Mouse (Mus musculus): Measurements from ENCODE around the gene Polr3gl.

- no peak for TF ChIP-seq EP300 (IDR thresholded peaks at IDR 0.05; ENCODE audit: low read depth)
- no peak for TF ChIP-seq CTCF (IDR thresholded peaks at IDR 0.05; ENCODE audit: low read depth)
These were observed 37.0 kb downstream of the Polr3gl start for GRCm38 (mm10) chr3:96556651-96557635.
